Mouse (Mus musculus) spleen, adult 18-20 months (tissue): ENCODE results near the gene Gm11555.
"Not testable (repeated sequence)": the region's sequence is repeated elsewhere in the genome, so short reads cannot be mapped to it uniquely, and the experiment has no call there.

ENCODE experiments used
- DNase-seq, 2 experiments: peaks; one replicate each; pipeline ENCODE4 v3.0.0; 2022; ENCODE audit warnings: mixed read lengths in 2 of 2

Gene Gm11555

GRCm38 (mm10) chr11:99650136-99650535, at the start of gene Gm11555:
Gm11555 (minus strand) TSS chr11:99650236.
- DNase-seq = no peak

- DNase-seq = no peak
Observed at GRCm38 (mm10) chr11:99690463-99690862, 40.4 kb upstream of the Gm11555 start, which contains the start of gene Gm14190. Gm14190 (minus strand) TSS chr11:99690740.

- not testable (repeated sequence) for DNase-seq
Observed at GRCm38 (mm10) chr11:99685235-99685634, 35.2 kb upstream of the Gm11555 start.

- no peak for DNase-seq
Observed at GRCm38 (mm10) chr11:99683481-99683880, 33.4 kb upstream of the Gm11555 start.

GRCm38 (mm10) chr11:99665860-99666259, 15.8 kb upstream of the Gm11555 start, which contains the start of gene Krtap4-6:
Krtap4-6 (minus strand) TSS chr11:99665960.
- no peak for DNase-seq

GRCm38 (mm10) chr11:99662802-99663201, 12.8 kb upstream of the Gm11555 start:
- no peak for DNase-seq

- no peak for DNase-seq
Observed at GRCm38 (mm10) chr11:99659256-99659655, 9.2 kb upstream of the Gm11555 start.

- DNase-seq = not testable (repeated sequence)
Observed at GRCm38 (mm10) chr11:99658467-99659010, 8.5 kb upstream of the Gm11555 start, which contains the start of gene Gm11563. Gm11563 (minus strand) TSS chr11:99658960.

GRCm38 (mm10) chr11:99657051-99657450, 7.0 kb upstream of the Gm11555 start:
- no peak for DNase-seq

GRCm38 (mm10) chr11:99646444-99646843, 3.6 kb downstream of the Gm11555 start:
- no peak for DNase-seq

GRCm38 (mm10) chr11:99644351-99644750, 5.7 kb downstream of the Gm11555 start:
- no peak for DNase-seq

- DNase-seq = not testable (repeated sequence)
Observed at GRCm38 (mm10) chr11:99643635-99644139, 6.3 kb downstream of the Gm11555 start, which contains the start of gene Krtap4-7. Krtap4-7 (minus strand) TSS chr11:99644089.

- no peak for DNase-seq
Observed at GRCm38 (mm10) chr11:99640926-99641325, 9.1 kb downstream of the Gm11555 start.

GRCm38 (mm10) chr11:99637086-99637485, 12.9 kb downstream of the Gm11555 start:
- no peak for DNase-seq

GRCm38 (mm10) chr11:99634653-99635134, 15.3 kb downstream of the Gm11555 start, which contains the start of gene Krtap4-2:
Krtap4-2 (minus strand) TSS chr11:99635084.
- DNase-seq = no peak

GRCm38 (mm10) chr11:99633293-99633692, 16.7 kb downstream of the Gm11555 start:
- DNase-seq = no peak

- DNase-seq = no peak
Observed at GRCm38 (mm10) chr11:99630890-99631289, 19.1 kb downstream of the Gm11555 start.

- no peak for DNase-seq
Observed at GRCm38 (mm10) chr11:99628138-99628537, 21.9 kb downstream of the Gm11555 start, which contains the start of gene Krtap4-1. Krtap4-1 (minus strand) TSS chr11:99628238.

- DNase-seq = no peak
Observed at GRCm38 (mm10) chr11:99620335-99620734, 29.7 kb downstream of the Gm11555 start, which contains the start of gene Gm11562. Gm11562 (minus strand) TSS chr11:99620435.

- DNase-seq = no peak
Observed at GRCm38 (mm10) chr11:99614796-99615363, 35.2 kb downstream of the Gm11555 start, which contains the start of gene Krtap2-4. Krtap2-4 (minus strand) TSS chr11:99614846.

- DNase-seq = not testable (repeated sequence)
Observed at GRCm38 (mm10) chr11:99610089-99610488, 39.9 kb downstream of the Gm11555 start, which contains the start of gene Gm11937. Gm11937 (minus strand) TSS chr11:99610189.

GRCm38 (mm10) chr11:99609126-99609525, 40.9 kb downstream of the Gm11555 start:
- no peak for DNase-seq

GRCm38 (mm10) chr11:99603208-99603607, 46.8 kb downstream of the Gm11555 start, which contains the start of gene Gm11938:
Gm11938 (minus strand) TSS chr11:99603308.
- DNase-seq = not testable (repeated sequence)
